Mouse (Mus musculus): Measurements from ENCODE around the gene Noxo1.

Gene Noxo1

DNA sequence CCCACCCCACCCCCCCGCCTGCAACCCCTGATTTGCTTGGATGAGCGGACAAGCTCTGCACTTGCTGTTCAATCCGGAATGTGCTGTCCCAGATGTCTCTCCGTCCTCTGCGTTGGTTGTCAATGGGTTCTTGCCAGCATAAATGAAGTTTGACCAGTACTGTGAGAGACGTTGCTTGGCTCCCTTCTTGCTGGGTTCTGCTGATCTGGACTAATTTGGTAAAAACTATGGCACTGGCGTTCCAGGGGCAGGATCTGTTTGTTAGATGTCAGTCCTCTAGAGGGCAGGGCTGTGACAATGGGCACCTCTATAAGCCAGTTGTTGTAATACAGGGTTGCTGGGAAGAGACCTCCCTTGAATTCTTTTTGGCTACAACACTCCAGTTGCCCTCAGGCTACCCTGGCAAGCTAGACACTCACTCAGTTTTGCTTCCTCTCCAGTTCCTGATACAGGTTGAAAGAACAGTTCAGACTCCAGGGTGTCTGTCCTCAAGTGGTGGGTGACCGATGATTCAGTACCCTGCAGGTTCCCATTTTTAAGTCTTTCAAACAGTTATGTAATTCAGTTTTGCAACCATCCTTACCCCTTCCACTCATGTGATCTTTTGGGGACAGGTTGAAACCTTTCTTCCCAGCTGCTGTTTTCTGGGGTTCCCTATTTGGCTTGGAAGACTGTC, 41.2 kb downstream of the Noxo1 start:
- peak; percentile 74 for DNase-seq (ENCODE audit: extremely low read depth, low read depth, low spot score)

GRCm38 (mm10) chr17:24738238-24738637, 42.2 kb downstream of the Noxo1 start:
- DNase-seq (ENCODE audit: extremely low read depth, low read depth, low spot score), result no peak

- no peak for DNase-seq (ENCODE audit: extremely low read depth, low read depth, low spot score)
These were observed 43.9 kb downstream of the Noxo1 start for GRCm38 (mm10) chr17:24739926-24740325.

- DNase-seq (ENCODE audit: extremely low read depth, low read depth, low spot score), result no peak
These were observed 46.3 kb downstream of the Noxo1 start for GRCm38 (mm10) chr17:24742307-24742706.

- no peak for DNase-seq (ENCODE audit: extremely low read depth, low read depth, low spot score)
These were observed 47.9 kb downstream of the Noxo1 start for GRCm38 (mm10) chr17:24743896-24744295.

DNA sequence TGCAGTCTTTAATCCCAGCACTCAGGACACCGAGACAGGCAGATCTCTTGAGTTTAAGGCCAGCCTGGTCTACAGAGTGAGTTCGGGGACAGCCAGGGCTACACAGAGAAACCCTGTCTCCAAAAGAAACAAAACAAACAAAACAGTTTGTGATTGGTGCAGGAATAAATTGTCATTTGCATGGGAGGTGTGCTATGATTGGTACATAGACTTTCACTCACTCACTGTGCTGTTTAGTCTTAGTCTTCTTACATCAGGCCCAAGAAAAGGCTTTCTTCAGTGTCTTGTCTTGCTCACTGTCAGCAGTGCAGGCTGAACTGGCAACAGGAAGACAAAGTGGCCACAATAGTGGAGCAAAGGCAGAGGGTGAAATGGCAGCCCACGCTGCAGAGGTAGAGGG, 48.3 kb downstream of the Noxo1 start:
- no peak for DNase-seq (ENCODE audit: extremely low read depth, low read depth, low spot score)

- DNase-seq (ENCODE audit: extremely low read depth, low read depth, low spot score), result no peak
These were observed 49.8 kb downstream of the Noxo1 start for GRCm38 (mm10) chr17:24745526-24746497.

- DNase-seq (ENCODE audit: extremely low read depth, low read depth, low spot score), result no peak
These were observed 51.0 kb downstream of the Noxo1 start for GRCm38 (mm10) chr17:24746986-24747385.
